Mouse (Mus musculus) ES-CJ7 (cell line): ENCODE data around the gene Rnf34.

Experiments used
- DNase-seq: peaks from one replicate; pipeline ENCODE4 v3.0.0; 2011; ENCODE audit warnings: low read depth, low spot score

Gene Rnf34

DNA sequence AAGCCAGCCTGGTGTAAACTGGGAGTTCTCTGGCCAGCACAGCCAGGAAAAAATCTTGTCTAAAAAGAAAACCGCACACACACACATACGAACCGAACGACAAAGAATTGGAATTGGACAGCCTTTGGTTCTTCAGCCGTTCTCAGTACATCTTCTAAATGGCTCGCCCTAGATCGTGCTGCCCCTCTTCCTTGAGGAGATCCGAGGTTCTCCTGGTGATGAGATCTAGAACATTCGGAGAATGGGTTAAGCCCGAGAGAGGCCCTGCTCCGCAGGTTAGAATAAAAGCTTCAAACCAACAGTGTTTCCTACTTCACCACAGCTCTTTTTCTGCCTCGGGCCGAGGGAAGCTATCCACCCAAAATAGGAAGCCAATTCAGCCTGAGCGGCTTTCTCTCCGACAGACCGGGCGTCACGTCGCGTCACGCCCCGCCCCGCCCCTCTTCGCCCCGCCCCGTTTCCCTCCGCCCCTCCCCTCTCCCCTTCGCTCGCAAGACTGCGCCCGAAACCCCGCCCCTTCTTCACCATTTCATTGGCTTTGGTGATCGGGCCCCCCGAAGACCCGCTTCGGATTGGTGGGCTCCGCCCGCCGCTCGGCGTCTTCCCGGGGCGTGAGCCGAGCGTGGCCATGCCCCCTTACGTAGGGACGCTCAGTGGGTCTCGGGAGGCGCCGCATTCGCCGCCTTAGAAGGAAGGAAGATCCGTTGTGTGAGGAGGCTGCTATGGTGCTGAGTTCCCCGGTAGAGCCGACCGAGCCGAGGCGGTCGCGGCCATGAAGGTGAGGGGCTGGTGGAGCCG, at the start of gene Rnf34:
TSS of gene Rnf34 (plus strand) at position 528 of the 798 bp plus-strand sequence.
- DNase-seq = peak; percentile 96

DNA sequence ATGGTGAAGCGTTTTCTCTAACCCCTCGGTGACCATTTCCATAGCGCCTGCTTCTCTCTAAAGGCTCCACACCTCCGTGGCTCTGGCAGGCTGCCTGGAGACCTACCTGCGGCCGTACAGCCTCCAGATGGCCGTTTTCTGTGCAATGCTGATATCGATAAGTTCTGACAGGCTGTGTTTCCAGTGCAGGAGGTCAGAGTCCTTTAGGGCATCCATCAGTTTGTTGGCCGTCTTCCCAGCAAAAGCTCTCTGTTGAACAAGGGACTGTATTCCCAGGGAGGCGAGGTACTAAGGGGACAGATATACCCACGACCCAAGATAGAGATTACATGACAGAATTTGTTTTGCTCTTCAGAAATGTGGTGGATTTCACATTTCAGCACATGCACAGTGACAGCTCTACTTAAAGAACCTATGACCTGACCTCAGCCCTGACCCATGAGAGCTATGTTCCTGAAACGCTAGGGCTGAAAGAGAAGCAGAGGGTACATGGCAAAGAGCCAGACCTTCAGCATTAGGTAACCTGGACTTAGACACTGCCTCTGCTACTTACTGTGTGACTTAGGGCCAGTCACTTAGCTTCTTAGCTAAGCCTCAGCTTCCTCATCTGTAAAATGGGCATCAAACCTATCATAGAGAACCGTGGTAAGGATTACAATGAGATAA, 49.4 kb upstream of the Rnf34 start:
- no peak for DNase-seq

DNA sequence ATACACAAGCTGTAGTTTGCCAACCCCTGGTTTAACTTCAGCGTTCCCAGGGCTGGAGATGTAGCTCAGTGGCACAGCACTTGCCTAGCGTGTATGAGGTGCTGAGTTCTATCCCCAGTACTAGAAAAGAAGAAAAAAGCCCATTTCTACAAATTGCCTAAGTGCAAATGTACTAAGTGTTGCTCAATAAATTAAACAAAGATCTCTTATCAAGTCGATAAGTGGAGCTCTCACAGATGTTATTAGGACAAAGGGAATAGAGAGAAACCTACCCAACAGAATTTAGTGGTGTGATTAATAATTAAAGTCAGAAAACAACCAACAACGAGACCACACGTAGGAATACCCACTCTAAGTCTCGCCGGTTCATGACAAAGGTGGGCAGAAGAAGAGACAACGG, 48.2 kb upstream of the Rnf34 start:
- DNase-seq = no peak

DNA sequence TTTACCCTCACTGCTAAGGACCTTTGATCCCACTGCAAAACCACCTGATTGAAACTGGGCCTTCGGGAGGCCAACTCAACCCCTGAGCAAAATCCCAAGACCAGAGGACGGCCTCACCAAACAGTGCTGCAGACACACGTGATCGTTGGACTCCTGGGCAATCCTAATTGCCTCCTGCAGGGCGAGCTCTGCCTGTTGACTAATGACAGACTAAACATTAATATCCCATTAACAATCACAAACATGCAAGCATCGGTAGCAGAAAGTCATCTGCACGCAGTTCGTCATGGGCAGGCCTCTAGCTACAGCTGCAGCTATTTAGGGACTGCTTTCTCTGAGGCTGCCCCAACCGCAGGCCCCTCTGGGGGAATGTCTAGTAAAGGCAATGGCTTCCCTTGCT, 47.1 kb upstream of the Rnf34 start:
- DNase-seq = no peak

DNA sequence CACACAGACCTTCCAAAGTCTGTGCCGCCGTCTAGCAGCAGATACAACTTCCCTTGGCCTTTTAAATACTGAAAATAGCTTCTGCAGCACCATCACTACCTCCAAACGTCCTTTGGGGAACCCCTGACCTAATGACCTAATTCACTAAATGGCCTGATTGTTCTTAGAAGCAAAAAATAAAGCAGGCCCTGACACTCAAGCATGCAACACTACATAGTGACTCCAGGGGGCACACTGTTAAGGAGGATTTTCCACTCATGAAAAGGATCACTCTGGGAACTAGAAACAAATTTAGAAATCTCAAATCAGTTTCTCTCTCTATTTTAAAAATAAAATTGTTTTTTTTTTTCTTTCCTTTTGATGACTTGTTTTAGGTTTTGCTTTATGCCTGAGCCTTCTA, 44.3 kb upstream of the Rnf34 start:
- no peak for DNase-seq

DNA sequence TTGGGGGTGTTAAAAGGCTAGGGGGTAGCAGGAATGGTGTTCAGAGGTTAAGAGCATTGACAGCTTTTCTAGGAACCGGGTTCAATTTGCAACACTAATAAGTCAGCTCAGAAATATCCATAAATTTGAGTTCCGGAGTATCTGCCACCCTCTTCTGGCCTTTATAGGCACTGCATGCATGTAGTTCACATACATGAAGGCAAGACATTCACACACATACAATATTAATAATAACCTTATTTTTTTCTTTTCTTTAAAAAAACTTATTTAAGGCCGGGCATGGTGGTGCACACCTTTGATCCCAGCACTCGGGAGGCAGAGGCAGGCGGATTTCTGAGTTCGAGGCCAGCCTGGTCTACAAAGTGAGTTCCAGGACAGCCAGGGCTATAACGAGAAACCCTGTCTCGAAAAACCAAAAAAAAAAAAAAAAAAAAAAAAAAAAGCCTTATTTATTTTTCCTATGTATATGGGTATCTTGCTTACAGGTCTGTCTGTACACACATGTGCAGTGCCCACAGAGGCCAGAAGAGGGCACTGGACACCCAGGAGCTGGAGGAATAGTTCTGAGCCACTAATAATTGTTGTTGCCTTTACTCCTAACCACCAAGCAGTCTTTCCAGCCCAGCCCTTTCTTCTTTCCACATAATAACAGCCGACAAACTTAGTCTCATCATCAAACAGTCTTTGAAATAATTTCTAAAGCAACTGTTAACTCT, 38.3 kb upstream of the Rnf34 start:
- peak; percentile 76 for DNase-seq

DNA sequence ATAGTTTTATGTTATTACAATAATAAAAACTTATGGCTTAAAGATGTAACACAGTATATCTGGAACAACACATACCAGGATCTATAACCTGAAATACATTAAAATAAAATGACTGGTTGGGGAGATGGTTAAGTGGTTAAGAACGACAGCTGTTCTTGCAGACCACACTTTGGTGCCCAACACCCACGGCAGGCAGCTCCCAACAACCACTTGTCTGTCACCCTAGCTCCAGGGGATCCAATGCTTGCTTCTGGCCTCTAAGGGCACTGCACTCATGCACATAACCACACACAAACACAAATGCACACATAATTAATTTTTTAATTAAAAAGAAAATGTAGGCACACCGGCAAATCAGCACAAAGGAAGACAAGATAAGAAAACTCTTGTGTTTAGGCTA, 37.1 kb upstream of the Rnf34 start:
- DNase-seq = no peak

DNA sequence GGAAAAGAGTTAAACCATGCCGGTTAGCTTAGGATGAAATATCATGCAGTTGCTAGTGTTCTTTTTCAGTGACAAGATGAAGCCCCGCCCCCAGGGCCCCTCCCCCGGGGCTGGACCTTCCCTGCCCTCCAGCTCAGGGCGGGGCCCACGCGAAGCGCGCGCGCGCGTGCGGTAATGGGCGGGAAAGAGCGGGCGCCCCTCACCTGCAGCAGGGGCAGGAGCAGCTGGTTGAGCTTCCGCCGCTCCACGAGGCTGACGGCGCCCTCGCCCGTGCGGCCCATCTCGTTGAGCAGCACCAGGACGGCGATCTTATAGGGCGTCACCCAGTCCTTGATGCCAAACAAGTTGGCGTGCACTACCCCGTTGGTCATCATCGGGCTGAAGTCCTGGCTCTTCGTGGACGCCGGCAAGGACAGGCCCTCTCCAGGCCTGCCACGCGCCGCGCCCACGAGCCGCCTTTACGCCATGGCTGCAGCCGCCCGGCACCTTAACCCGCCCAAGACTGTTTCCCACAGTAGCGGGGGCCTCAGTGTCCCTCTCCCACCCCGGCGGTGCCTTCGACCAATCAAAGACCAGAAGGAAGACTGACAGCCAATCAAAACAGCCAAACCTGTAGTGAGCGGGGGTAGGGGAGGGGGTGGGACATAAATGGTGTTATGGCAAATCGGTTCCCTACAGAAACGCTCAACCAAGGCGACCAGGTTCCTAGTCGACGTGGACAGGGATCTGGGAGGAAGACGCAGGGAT, 28.9 kb upstream of the Rnf34 start, which contains the start of gene Anapc5:
TSS of gene Anapc5 (minus strand) at position 563 of the 747 bp plus-strand sequence.
- peak; percentile 99 for DNase-seq

DNA sequence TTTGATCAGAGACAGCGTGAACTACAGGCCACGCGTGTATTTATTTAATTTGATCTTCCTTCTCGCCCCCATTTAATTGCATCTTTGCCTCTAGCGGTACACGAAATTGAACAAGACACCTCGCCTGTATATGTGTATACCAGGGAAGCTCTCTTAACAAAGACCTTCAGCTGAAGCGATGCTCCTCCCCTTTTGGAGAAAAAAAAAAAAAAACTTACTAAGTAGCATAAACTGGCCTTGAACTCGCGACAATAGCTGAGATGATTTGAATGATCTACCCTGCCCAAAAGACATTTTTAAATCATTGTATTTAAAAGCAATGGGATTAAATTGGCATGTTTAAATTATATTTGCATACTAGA, 28.3 kb upstream of the Rnf34 start:
- DNase-seq = no peak

DNA sequence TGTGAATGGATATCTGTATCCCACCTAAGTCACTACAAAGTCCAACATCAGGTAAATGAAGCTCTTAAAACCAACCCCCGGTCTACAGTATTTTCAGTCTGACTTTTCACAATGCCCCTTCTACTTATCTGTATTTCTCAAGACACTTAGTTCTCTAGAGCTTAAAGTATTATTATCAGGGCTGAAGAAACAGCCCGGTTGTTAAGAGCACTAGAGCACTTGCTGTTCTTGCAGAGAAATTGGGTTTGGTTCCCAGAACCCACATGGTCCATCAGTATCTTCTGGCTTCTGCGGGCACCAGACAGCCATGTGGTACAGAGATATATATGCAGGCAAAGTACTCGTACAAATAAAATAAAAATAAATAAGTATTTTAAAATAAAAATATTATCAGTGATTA, 27.4 kb upstream of the Rnf34 start:
- DNase-seq = no peak

DNA sequence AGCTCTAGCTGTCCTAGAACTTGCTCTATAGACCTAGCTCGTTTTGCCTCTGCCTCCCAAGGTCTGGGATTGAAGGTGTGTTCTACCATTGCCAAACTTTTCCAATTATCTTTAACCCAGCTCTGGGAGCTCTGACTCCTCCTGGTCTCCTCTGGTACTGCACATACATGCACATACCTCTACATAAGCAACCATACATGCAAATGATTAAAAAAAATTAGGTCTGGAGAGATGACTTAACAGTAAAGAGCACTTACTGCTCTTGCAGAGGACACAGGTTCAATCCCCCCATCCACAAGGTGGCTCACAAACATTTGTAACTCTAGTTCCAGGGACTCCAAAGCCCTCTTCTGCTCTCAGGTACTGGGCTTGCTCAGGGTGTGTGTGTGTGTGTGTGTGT, 25.9 kb upstream of the Rnf34 start:
- DNase-seq = peak; percentile 71

DNA sequence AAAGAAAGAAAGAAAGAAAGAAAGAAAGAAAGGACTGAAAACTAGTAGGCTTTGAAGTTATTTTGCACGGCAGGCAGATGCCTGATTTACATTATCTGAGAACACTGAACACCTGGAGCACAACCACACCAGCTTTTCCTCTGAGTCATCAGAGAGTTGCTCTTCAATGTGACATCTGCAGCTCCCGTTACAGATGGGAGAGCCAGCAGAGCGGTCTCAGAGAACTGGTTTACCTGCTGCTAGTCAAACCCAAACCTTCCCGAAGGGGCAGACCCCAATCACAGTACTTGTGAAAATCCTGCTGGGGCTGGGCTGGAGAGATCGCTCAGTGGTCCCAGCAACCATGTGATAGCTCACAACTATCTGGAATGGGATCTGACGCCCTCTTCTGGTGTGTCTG, 25.4 kb upstream of the Rnf34 start:
- DNase-seq = no peak

DNA sequence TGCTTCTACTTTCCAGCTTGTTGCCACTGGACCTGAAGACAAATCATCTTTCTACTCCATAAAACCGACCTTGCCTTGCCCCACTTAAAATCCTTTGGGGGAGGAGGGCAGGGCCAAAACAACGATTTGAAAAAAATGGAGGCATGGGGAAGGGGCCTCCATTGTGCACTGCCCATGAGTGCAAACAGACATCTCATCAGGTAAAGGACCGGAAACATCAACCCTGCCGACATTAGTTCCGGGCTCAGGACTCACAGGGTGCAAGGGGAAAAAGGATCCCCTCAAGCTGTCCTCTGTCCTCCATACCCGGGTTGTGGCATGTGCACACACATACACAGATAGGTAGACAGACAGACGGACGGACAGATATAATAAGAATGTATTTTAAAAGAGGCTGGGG, 24.7 kb upstream of the Rnf34 start:
- peak; percentile 32 for DNase-seq

DNA sequence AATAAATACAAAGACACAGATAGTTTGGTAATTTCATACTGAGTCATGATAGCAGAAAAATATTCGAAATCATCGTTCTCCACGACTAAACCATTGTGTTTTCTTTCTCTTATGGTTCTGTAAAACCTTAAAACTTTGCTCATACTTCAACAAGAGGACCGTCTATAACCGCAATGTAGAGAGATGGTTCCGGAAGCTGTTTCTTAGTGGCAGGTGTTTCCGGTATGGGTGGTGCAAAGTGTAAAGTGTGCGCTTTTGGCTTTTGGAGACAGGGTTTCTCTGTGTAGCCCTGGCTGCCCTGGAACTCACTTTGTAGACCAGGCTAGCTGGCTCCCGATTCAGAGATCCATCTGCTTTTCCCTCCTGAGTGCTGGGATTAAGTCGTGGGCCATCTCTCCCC, 17.3 kb upstream of the Rnf34 start:
- no peak for DNase-seq

DNA sequence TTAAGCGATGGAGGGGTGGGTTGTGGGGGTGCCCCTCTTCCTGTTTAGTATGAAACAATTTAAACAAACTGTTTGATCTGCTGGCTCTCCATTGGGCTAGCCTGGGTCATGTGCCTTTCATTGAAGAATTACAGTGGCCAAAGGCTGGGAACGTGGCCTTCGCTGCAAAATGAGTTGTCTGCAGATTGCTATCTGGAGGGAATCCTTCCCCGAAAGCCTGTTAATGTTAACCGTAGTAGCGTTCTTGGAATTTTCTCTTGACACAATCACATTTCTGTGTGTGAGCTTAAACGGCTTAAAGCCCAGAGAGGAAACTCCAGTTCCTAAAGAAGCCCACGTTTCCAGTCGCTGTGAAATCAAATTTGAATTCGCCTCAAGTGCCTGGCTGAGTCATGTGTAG, 16.9 kb upstream of the Rnf34 start:
- no peak for DNase-seq

DNA sequence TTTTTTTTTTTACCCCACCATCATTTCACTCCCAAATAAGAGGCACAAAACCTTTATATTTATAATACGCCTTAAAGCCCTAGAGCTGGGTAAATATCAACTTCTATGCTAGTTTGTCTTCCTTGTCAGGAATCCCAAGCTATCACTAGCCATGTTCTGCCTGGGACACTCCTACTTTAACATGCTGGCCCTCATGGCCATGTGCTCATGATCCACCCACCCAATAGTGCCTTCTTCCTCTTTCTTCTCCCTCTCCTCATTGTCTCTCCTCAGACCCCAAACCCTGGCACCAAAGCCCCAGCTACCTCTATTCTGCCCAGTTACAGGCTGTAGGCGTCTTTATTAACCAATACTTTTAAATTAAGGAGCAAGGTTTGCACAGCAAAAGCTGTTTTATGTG, 8.7 kb upstream of the Rnf34 start:
- DNase-seq = no peak

DNA sequence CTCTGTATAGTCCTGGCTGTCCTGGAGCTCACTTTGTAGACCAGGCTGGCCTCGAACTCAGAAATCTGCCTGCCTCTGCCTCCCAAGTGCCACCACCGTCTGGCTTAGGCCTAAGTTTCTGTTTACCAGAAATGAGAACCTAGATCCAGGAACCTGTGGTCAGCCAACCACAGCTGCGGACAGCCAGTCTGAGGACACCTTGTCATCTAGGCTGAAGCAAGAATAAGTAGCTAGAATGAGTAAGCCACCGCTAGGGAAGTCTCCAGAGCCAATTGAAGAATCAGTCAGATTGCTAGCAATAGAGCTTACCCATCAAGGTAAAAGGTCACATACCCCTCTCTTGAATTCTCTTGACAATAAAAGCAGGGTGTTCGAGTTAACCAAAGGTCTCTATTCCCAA, 6.0 kb upstream of the Rnf34 start:
- DNase-seq = no peak

DNA sequence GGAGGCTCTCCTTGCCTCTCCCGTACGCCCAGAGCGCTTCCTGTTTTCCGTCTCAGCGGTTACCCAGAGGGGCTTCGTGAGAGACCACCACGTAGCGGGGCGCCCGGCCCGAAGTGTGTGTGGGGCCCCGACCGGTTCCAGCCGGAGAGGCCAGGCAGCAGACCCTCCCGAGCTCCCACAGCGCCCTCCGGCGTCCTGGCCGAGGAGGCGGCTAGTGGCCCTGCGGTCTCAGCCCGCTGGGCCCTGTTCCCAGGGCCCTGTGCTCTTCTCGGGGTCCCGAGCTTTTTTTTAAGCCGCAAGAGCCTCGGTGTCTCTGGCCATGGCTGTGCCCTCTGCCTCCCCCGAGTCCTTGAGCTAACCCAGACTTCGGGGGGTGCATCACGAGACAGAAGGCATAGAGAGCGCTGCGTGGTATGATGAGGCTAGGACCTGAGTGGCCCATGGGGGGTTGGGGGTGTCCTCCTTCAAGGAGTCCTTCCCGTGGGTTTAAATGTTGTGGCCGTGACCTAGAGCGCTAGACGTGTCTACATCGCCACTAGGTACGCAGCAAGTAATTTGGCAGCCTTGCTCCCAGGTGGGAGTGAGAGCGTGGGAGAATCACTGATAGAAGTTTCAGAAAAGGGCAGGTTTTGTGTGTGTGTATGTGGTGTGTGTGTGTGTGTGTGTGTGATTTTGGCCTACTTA, 613 bp downstream of the Rnf34 start:
- DNase-seq = no peak

DNA sequence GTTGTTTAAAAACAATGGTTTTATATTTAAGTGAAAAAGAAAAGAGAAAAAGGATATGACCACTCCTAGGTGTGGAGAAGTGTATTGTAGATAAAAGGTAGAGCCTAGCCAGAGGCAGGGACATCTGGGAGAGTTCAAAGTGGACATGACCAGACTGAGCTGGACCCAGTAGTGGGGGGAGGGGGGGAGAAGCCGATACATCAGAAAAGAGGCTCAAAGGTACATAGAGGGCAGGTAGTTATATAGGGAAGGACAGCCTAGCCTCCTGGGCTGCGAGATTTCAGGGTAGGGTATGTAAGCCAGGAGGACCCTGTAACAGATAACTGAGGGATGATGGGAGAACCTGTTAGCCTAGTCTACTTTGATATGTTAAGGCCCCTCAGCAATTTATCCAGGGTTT, 2.8 kb downstream of the Rnf34 start:
- DNase-seq = no peak

DNA sequence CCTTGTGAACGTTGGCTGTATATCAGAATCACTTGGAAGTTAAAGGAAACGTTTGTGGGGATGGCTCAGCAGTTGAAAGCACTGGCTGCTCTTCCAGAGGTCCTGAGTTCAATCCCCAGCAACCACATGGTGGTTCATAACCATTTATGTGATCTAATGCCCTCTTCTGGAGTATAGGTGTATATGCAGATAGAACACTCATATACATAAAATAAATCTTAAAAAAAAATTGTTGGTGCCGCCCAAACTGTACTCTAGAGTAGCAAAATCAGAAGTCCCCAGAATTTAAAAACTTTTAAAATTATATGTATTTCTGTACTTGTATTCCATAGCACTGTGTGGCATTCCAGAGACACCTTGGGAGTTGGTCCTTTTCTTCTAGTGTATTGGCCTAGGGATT, 6.0 kb downstream of the Rnf34 start:
- no peak for DNase-seq

DNA sequence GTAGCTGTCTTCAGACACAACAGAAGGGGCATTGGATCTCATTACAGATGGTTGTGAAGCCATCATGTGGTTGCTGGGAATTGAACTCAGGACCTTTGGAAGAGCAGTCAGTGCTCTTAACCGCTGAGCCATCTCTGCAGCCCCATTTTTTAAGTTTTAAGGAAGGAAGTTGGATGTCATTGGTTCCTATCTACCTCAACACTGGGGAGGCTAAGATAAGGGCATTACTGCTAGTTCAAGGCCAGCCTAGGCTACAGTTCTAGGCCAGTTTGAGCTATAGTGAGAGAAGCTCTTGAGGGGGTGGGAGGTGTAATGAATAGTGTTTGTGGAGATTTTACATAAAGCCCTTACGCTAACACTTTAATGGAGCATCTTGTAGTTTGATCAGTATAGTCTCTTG, 13.2 kb downstream of the Rnf34 start:
- no peak for DNase-seq
